7 mouse cellular contexts compared by ENCODE assay signal in genomic region chr2:68782268-68783132, GRCm38 (mm10).
DNase-seq lines count a peak whose midpoint lies in the region; ATAC-seq and TF ChIP-seq lines count a peak whose summit lies in the region.

No protein-coding gene starts in this region.

- TF ChIP-seq CTCF in bone marrow macrophage, adult 2 months (IDR thresholded peaks at IDR 0.05; ENCODE audit: low read depth, low read length): no peak

- H3K9ac ChIP-seq in hindbrain, embryonic 16.5 days (ENCODE audit: low read depth, low read length): no peak overlapping the region
- 0 out of 2 replicates have a peak overlapping the region, but pooled peaks have one; percentile 9 for H3K9ac ChIP-seq in liver, embryonic 11.5 days (ENCODE audit: low read depth, low read length)
- 0 out of 2 replicates have a peak overlapping the region, but pooled peaks have one; percentile 19 for H3K9ac ChIP-seq in stomach, embryonic 16.5 days (ENCODE audit: low read length)

- H3K4me1 ChIP-seq in bone marrow macrophage, adult 2 months (ENCODE audit: control insufficient read depth, insufficient read depth, low read length): peaks cover 20% of the 10 kb centered on the region
- H3K4me1 ChIP-seq in hindbrain, embryonic 16.5 days (ENCODE audit: control insufficient read depth, insufficient read depth, low read depth, low read length): no peaks in the 10 kb centered on the region
- 0 out of 2 replicates have a peak, but pooled peaks cover 5% of the 10 kb centered on the region for H3K4me1 ChIP-seq in liver, embryonic 11.5 days (replicated peaks; ENCODE audit: control insufficient read depth, insufficient read depth, low read length)
- no peaks in the 10 kb centered on the region for H3K4me1 ChIP-seq in stomach, embryonic 16.5 days (ENCODE audit: control insufficient read depth, insufficient read depth, low read length)

- H3K4me3 ChIP-seq in bone marrow macrophage, adult 2 months (ENCODE audit: insufficient read depth, low read length): peak overlapping the region; percentile 48
- no peak overlapping the region for H3K4me3 ChIP-seq in hindbrain, embryonic 16.5 days (ENCODE audit: low read length)
- peak overlapping the region; percentile 16; the same call in 1 of the 2 replicates for H3K4me3 ChIP-seq in liver, embryonic 11.5 days (ENCODE audit: low read depth, low read length)
- peak overlapping the region; percentile 15; the same call in 1 of the 2 replicates for H3K4me3 ChIP-seq in stomach, embryonic 16.5 days (replicated peaks; ENCODE audit: low read length)

- no peaks in the 10 kb centered on the region for H3K9me3 ChIP-seq in hindbrain, embryonic 16.5 days (ENCODE audit: control insufficient read depth, low read length)
- H3K9me3 ChIP-seq in liver, embryonic 11.5 days (ENCODE audit: control insufficient read depth, low read length): no peaks in the 10 kb centered on the region
- no peaks in the 10 kb centered on the region for H3K9me3 ChIP-seq in stomach, embryonic 16.5 days (replicated peaks; ENCODE audit: control insufficient read depth, low read length)

- H3K27me3 ChIP-seq in hindbrain, embryonic 16.5 days (replicated peaks; ENCODE audit: control insufficient read depth, insufficient read depth, low read length): no peaks in the 10 kb centered on the region
- no peaks in the 10 kb centered on the region for H3K27me3 ChIP-seq in liver, embryonic 11.5 days (replicated peaks; ENCODE audit: control insufficient read depth, insufficient read depth, low read length)
- H3K27me3 ChIP-seq in stomach, embryonic 16.5 days (ENCODE audit: control insufficient read depth, insufficient read depth, low read length): no peaks in the 10 kb centered on the region

- peak; percentile 3 to 8 for DNase-seq in CD8-positive naive resting alpha-beta T cell, adult 2 months (ENCODE audit: low read depth in 2 of 2, low spot score in 2 of 2)
- DNase-seq in liver, embryonic 11.5 days (ENCODE audit: low spot score): no peak
- DNase-seq in ovary, postnatal 10 days (ENCODE audit: low spot score): no peak

- H3K4me2 ChIP-seq in hindbrain, embryonic 16.5 days (ENCODE audit: low read length): peak overlapping the region; percentile 30
- H3K4me2 ChIP-seq in liver, embryonic 11.5 days: peak overlapping the region; percentile 53
- H3K4me2 ChIP-seq in stomach, embryonic 16.5 days (ENCODE audit: low read depth, low read length): peak overlapping the region; percentile 37

- H3K36me3 ChIP-seq in hindbrain, embryonic 16.5 days (ENCODE audit: control insufficient read depth, insufficient read depth, low read length): no peaks in the 10 kb centered on the region
- H3K36me3 ChIP-seq in liver, embryonic 11.5 days (ENCODE audit: control insufficient read depth, insufficient read depth, low read length): no peaks in the 10 kb centered on the region
- no peaks in the 10 kb centered on the region for H3K36me3 ChIP-seq in stomach, embryonic 16.5 days (ENCODE audit: control insufficient read depth, insufficient read depth, low read length)

- no peak for ATAC-seq in hindbrain, embryonic 16.5 days
- peak; percentile 48 for ATAC-seq in liver, embryonic 11.5 days (replicated peaks; ENCODE audit: low FRiP score)
- no peak for ATAC-seq in stomach, embryonic 16.5 days (ENCODE audit: insufficient read depth, low FRiP score)
- no peak for ATAC-seq in erythroblast, adult 5-6 weeks (replicated peaks; ENCODE audit: low FRiP score, poor library complexity, severe bottlenecking)

- no peak for TF ChIP-seq POLR2A in bone marrow macrophage, adult 2 months (IDR thresholded peaks at IDR 0.05; ENCODE audit: borderline replicate concordance, low read depth, low read length)

- WGBS in hindbrain, embryonic 16.5 days: 55% methylated on average over 16 of the region's 16 CpGs
- WGBS in liver, embryonic 11.5 days: 24% methylated on average over 16 of the region's 16 CpGs
- 36% methylated on average over 16 of the region's 16 CpGs for WGBS in stomach, embryonic 16.5 days

- peak overlapping the region; percentile 51 for H3K27ac ChIP-seq in bone marrow macrophage, adult 2 months (ENCODE audit: insufficient read depth, low read depth, low read length)
- H3K27ac ChIP-seq in hindbrain, embryonic 16.5 days (ENCODE audit: low read depth, low read length): no peak overlapping the region
- H3K27ac ChIP-seq in liver, embryonic 11.5 days (ENCODE audit: low read depth, low read length): no peak overlapping the region
- no peak overlapping the region for H3K27ac ChIP-seq in stomach, embryonic 16.5 days (ENCODE audit: low read length)

Comparison
In these comparisons a context has a peak if more than half of its experiments do, and no peak if none do; other contexts are left out.
1. DNase-seq: peak in CD8-positive naive resting alpha-beta T cell, adult 2 months (2 of 2); none in liver, embryonic 11.5 days (single experiment) and ovary, postnatal 10 days (single experiment).
2. Peak in every context shown above with its lines, with median percentiles within 50 percentile points of each other: H3K4me2 ChIP-seq.